Mouse (Mus musculus) retina, postnatal 7 days (tissue): ENCODE results near the gene Elmo2.

Source experiments
- DNase-seq: peaks from one replicate; pipeline ENCODE4 v3.0.0-alpha.2; 2012; ENCODE audit warnings: low read depth, low spot score

The Elmo2 gene

GRCm38 (mm10) chr2:165323928-165324327 lies 2.4 kb downstream of the Elmo2 start:
- no peak for DNase-seq

- no peak for DNase-seq
Observed at GRCm38 (mm10) chr2:165323484-165323883, 2.8 kb downstream of the Elmo2 start.

- no peak for DNase-seq
Observed at GRCm38 (mm10) chr2:165321981-165322735, 4.1 kb downstream of the Elmo2 start.

- DNase-seq, result no peak
Observed at GRCm38 (mm10) chr2:165321381-165321888, 4.8 kb downstream of the Elmo2 start.

GRCm38 (mm10) chr2:165320531-165321150 lies 5.6 kb downstream of the Elmo2 start:
- DNase-seq, result no peak

- no peak for DNase-seq
Observed at GRCm38 (mm10) chr2:165319503-165319902, 6.8 kb downstream of the Elmo2 start.

- DNase-seq, result no peak
Observed at GRCm38 (mm10) chr2:165318941-165319340, 7.3 kb downstream of the Elmo2 start.

- no peak for DNase-seq
Observed at GRCm38 (mm10) chr2:165317621-165318263, 8.5 kb downstream of the Elmo2 start.

GRCm38 (mm10) chr2:165316837-165317473 lies 9.3 kb downstream of the Elmo2 start:
- DNase-seq, result no peak

- DNase-seq, result no peak
Observed at GRCm38 (mm10) chr2:165316204-165316603, 10.1 kb downstream of the Elmo2 start.

- DNase-seq, result no peak
Observed at GRCm38 (mm10) chr2:165314197-165314596, 12.1 kb downstream of the Elmo2 start.

GRCm38 (mm10) chr2:165312381-165312780 lies 13.9 kb downstream of the Elmo2 start:
- no peak for DNase-seq

- no peak for DNase-seq
Observed at GRCm38 (mm10) chr2:165311577-165311976, 14.7 kb downstream of the Elmo2 start.

- DNase-seq, result no peak
Observed at GRCm38 (mm10) chr2:165310818-165311425, 15.4 kb downstream of the Elmo2 start.

GRCm38 (mm10) chr2:165307801-165308200 lies 18.5 kb downstream of the Elmo2 start:
- no peak for DNase-seq

GRCm38 (mm10) chr2:165305438-165305837 lies 20.8 kb downstream of the Elmo2 start:
- no peak for DNase-seq

- DNase-seq, result no peak
Observed at GRCm38 (mm10) chr2:165304819-165305218, 21.5 kb downstream of the Elmo2 start.

- DNase-seq, result no peak
Observed at GRCm38 (mm10) chr2:165303354-165304012, 22.8 kb downstream of the Elmo2 start.

GRCm38 (mm10) chr2:165301409-165301808 lies 24.9 kb downstream of the Elmo2 start:
- no peak for DNase-seq

- no peak for DNase-seq
Observed at GRCm38 (mm10) chr2:165300885-165301284, 25.4 kb downstream of the Elmo2 start.

GRCm38 (mm10) chr2:165300424-165300823 lies 25.9 kb downstream of the Elmo2 start:
- no peak for DNase-seq
